ENCODE assay signal across 15 mouse cellular contexts in the genomic region with DNA sequence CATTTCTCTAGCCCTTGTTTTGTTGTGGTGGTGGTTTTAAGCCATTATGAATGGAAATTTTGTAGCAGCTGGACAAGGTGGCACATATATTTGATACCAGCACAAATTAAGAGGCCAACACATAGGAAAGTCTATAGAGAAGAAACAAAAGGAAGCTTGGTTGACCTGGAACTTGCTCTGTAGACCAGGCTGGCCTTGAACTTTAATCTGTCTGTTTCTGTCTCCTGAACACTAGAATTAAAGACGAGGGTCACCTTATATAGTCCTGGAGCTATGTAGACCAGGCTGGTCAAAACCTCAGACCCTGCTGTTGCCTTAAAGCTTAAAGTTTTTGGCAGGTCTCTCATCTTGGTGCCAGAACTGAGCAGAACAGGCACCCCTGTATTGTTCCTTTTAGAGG.
"Had no signal": no experiment of that assay in that cellular context is flagged by ENCODE, and none has a peak within 500 bp of the region (broad histone marks: within the 10 kb centered on the region; RNA-seq: fewer than 3 reads in every experiment).

No protein-coding gene starts in this region.

- H3K9ac ChIP-seq: kidney, embryonic 15.5 days; lung, embryonic 14.5 days; midbrain, embryonic 13.5 days had no signal

- H3K9me3 ChIP-seq: kidney, embryonic 15.5 days; megakaryocyte, embryonic 14.5 days; midbrain, embryonic 10.5 days; midbrain, embryonic 13.5 days had no signal

- H3K4me2 ChIP-seq: kidney, embryonic 15.5 days; lung, embryonic 14.5 days; midbrain, embryonic 13.5 days had no signal

- H3K4me3 ChIP-seq: kidney, embryonic 15.5 days; left cerebral cortex, adult 2 months; megakaryocyte, embryonic 14.5 days; midbrain, embryonic 10.5 days; midbrain, embryonic 13.5 days had no signal

- ATAC-seq: intestine, postnatal 0 days; lung, postnatal 0 days; midbrain, embryonic 13.5 days had no signal

- H3K27ac ChIP-seq: kidney, embryonic 15.5 days; left cerebral cortex, adult 2 months; macrophage; midbrain, embryonic 10.5 days; midbrain, embryonic 13.5 days; stomach, postnatal 0 days had no signal

- DNase-seq: kidney, adult 2 months; kidney, postnatal 10 days; kidney, postnatal 36 days; layer of hippocampus, postnatal 36 days; lung, embryonic 14.5 days; thymus, postnatal 25 days had no signal

- H3K4me1 ChIP-seq: kidney, embryonic 15.5 days; midbrain, embryonic 13.5 days had no signal

- H3K27me3 ChIP-seq: kidney, embryonic 15.5 days; megakaryocyte, embryonic 14.5 days; midbrain, embryonic 13.5 days had no signal
